In genomic region chr10:3562165-3562564, GRCm38 (mm10) we compare ENCODE assay signal across 15 mouse cellular contexts. TPM values are rescaled to one million over a fixed set of nuclear protein-coding genes. Genes with fewer than 3 reads are reported as not detected.
A peak's percentile ranks its signal among the peaks of the same experiment; 100 is the strongest.
DNase-seq lines count a peak whose midpoint lies in the region; ATAC-seq and TF ChIP-seq lines count a peak whose summit lies in the region.
"Had no signal": no experiment of that assay in that cellular context is flagged by ENCODE, and none has a peak within 500 bp of the region (broad histone marks: within the 10 kb centered on the region; RNA-seq: fewer than 3 reads in every experiment).

No protein-coding gene starts in this region.

- DNase-seq in hindbrain, embryonic 11.5 days (ENCODE audit: low spot score), result peak; percentile 21
- no peak for DNase-seq in hindbrain, embryonic 10.5 days (ENCODE audit: low spot score)
- DNase-seq in midbrain, embryonic 14.5 days, result peak; percentile 14
- no peak for DNase-seq in midbrain, embryonic 11.5 days (ENCODE audit: low spot score, missing footprints)
- no peak for DNase-seq in brain, embryonic 14.5 days (ENCODE audit: low read depth)
- DNase-seq in right cerebral cortex, postnatal 14 days, result no peak
- DNase-seq: right cerebral cortex, postnatal 4 days; thymus, adult 18-20 months had no signal

- H3K27ac ChIP-seq in hindbrain, embryonic 11.5 days (ENCODE audit: low read depth, low read length), result no peak overlapping the region
- H3K27ac ChIP-seq in hindbrain, embryonic 10.5 days, result no peak overlapping the region
- no peak overlapping the region for H3K27ac ChIP-seq in midbrain, embryonic 14.5 days (replicated peaks; ENCODE audit: low read depth, low read length)
- no peak overlapping the region for H3K27ac ChIP-seq in midbrain, embryonic 11.5 days (ENCODE audit: low read depth, low read length)
- H3K27ac ChIP-seq: embryonic facial prominence, embryonic 15.5 days; intestine, embryonic 15.5 days; limb, embryonic 13.5 days; midbrain, embryonic 12.5 days; neural tube, embryonic 13.5 days had no signal

- H3K9ac ChIP-seq in hindbrain, embryonic 11.5 days (ENCODE audit: low read depth, low read length), result no peak overlapping the region
- H3K9ac ChIP-seq in midbrain, embryonic 14.5 days (replicated peaks; ENCODE audit: low read length), result no peak overlapping the region
- no peak overlapping the region for H3K9ac ChIP-seq in midbrain, embryonic 11.5 days (ENCODE audit: low read length)
- H3K9ac ChIP-seq: embryonic facial prominence, embryonic 15.5 days; intestine, embryonic 15.5 days; limb, embryonic 13.5 days; midbrain, embryonic 12.5 days; neural tube, embryonic 13.5 days had no signal

- no peaks in the 10 kb centered on the region for H3K9me3 ChIP-seq in hindbrain, embryonic 11.5 days (ENCODE audit: control insufficient read depth, low read length)
- H3K9me3 ChIP-seq in hindbrain, embryonic 10.5 days, result no peaks in the 10 kb centered on the region
- H3K9me3 ChIP-seq in midbrain, embryonic 14.5 days (ENCODE audit: control insufficient read depth, low read length), result no peaks in the 10 kb centered on the region
- H3K9me3 ChIP-seq in midbrain, embryonic 11.5 days (ENCODE audit: control insufficient read depth, low read length), result no peaks in the 10 kb centered on the region
- H3K9me3 ChIP-seq: embryonic facial prominence, embryonic 15.5 days; limb, embryonic 13.5 days; midbrain, embryonic 12.5 days; neural tube, embryonic 13.5 days had no signal

- no peak overlapping the region for H3K4me2 ChIP-seq in hindbrain, embryonic 11.5 days (replicated peaks; ENCODE audit: low read depth, low read length)
- no peak overlapping the region for H3K4me2 ChIP-seq in midbrain, embryonic 14.5 days (ENCODE audit: low read length)
- H3K4me2 ChIP-seq in midbrain, embryonic 11.5 days, result no peak overlapping the region
- H3K4me2 ChIP-seq: embryonic facial prominence, embryonic 15.5 days; intestine, embryonic 15.5 days; limb, embryonic 13.5 days; midbrain, embryonic 12.5 days; neural tube, embryonic 13.5 days had no signal

- H3K36me3 ChIP-seq in hindbrain, embryonic 11.5 days (ENCODE audit: control insufficient read depth, insufficient read depth, low read length), result no peaks in the 10 kb centered on the region
- no peaks in the 10 kb centered on the region for H3K36me3 ChIP-seq in hindbrain, embryonic 10.5 days
- no peaks in the 10 kb centered on the region for H3K36me3 ChIP-seq in midbrain, embryonic 14.5 days (ENCODE audit: control insufficient read depth, insufficient read depth, low read length)
- no peaks in the 10 kb centered on the region for H3K36me3 ChIP-seq in midbrain, embryonic 11.5 days (ENCODE audit: control insufficient read depth, insufficient read depth, low read length)
- H3K36me3 ChIP-seq: embryonic facial prominence, embryonic 15.5 days; intestine, embryonic 15.5 days; limb, embryonic 13.5 days; midbrain, embryonic 12.5 days; neural tube, embryonic 13.5 days had no signal

- H3K4me1 ChIP-seq in hindbrain, embryonic 11.5 days (replicated peaks; ENCODE audit: control insufficient read depth, insufficient read depth, low read length), result no peaks in the 10 kb centered on the region
- H3K4me1 ChIP-seq in hindbrain, embryonic 10.5 days (replicated peaks), result no peaks in the 10 kb centered on the region
- H3K4me1 ChIP-seq in midbrain, embryonic 14.5 days (ENCODE audit: control insufficient read depth, insufficient read depth, low read length), result no peaks in the 10 kb centered on the region
- no peaks in the 10 kb centered on the region for H3K4me1 ChIP-seq in midbrain, embryonic 11.5 days (ENCODE audit: control insufficient read depth, insufficient read depth, low read length)
- H3K4me1 ChIP-seq: intestine, embryonic 15.5 days; midbrain, embryonic 12.5 days; neural tube, embryonic 13.5 days had no signal

- no peak overlapping the region for H3K4me3 ChIP-seq in hindbrain, embryonic 11.5 days (ENCODE audit: low read depth, low read length)
- no peak overlapping the region for H3K4me3 ChIP-seq in hindbrain, embryonic 10.5 days
- H3K4me3 ChIP-seq in midbrain, embryonic 14.5 days (replicated peaks; ENCODE audit: low read depth, low read length), result no peak overlapping the region
- no peak overlapping the region for H3K4me3 ChIP-seq in midbrain, embryonic 11.5 days (ENCODE audit: low read depth, low read length)
- H3K4me3 ChIP-seq: embryonic facial prominence, embryonic 15.5 days; intestine, embryonic 15.5 days; limb, embryonic 13.5 days; midbrain, embryonic 12.5 days; neural tube, embryonic 13.5 days had no signal

- no peaks in the 10 kb centered on the region for H3K27me3 ChIP-seq in hindbrain, embryonic 11.5 days (ENCODE audit: control insufficient read depth, insufficient read depth, low read length)
- no peaks in the 10 kb centered on the region for H3K27me3 ChIP-seq in hindbrain, embryonic 10.5 days (ENCODE audit: insufficient read depth, poor library complexity, severe bottlenecking)
- H3K27me3 ChIP-seq in midbrain, embryonic 14.5 days (ENCODE audit: control insufficient read depth, insufficient read depth, low read length), result no peaks in the 10 kb centered on the region
- H3K27me3 ChIP-seq in midbrain, embryonic 11.5 days (ENCODE audit: control insufficient read depth, insufficient read depth, low read length), result no peaks in the 10 kb centered on the region
- H3K27me3 ChIP-seq: embryonic facial prominence, embryonic 15.5 days; intestine, embryonic 15.5 days; limb, embryonic 13.5 days; midbrain, embryonic 12.5 days; neural tube, embryonic 13.5 days had no signal

- TF ChIP-seq POLR2A in brain, embryonic 14.5 days (IDR thresholded peaks at IDR 0.05; ENCODE audit: borderline replicate concordance, extremely low read depth, insufficient read depth, insufficient read length, poor library complexity, severe bottlenecking), result no peak

- no peak for ATAC-seq in hindbrain, embryonic 11.5 days (ENCODE audit: low FRiP score)
- ATAC-seq in midbrain, embryonic 14.5 days (ENCODE audit: low FRiP score, low TSS enrichment), result no peak
- no peak for ATAC-seq in midbrain, embryonic 11.5 days (ENCODE audit: low FRiP score)
- no peak for ATAC-seq in activated CD4-positive, CD25-positive, alpha-beta regulatory T cell, adult 4 months
- ATAC-seq: forebrain, embryonic 16.5 days; intestine, embryonic 15.5 days had no signal

- TF ChIP-seq CTCF in brain, embryonic 14.5 days (IDR thresholded peaks at IDR 0.05; ENCODE audit: borderline replicate concordance, extremely low read depth, insufficient read depth, insufficient read length), result peak; percentile 17; the same call in 1 of the 2 replicates

RNA-seq across cellular contexts. Expression of gene Iyd, which starts 22.1 kb away (rescaled TPM):
- polyA plus RNA-seq in hindbrain, embryonic 11.5 days (2014; fragmentation: Nextera tagmentation; extraction: Ambion mirVana), result 0.10 TPM in 1 of 2 replicates, not detected in the other
- not detected in 2 replicates for polyA plus RNA-seq in hindbrain, embryonic 10.5 days (2016; fragmentation: Nextera tagmentation; extraction: Ambion mirVana)
- 0.51 and 0.63 TPM in 2 replicates for polyA plus RNA-seq in midbrain, embryonic 14.5 days (2014; fragmentation: Nextera tagmentation; extraction: Ambion mirVana)
- polyA plus RNA-seq in midbrain, embryonic 11.5 days (2014; fragmentation: Nextera tagmentation; extraction: Ambion mirVana), result not detected in 2 replicates
- 0.20 and 0.30 TPM in 2 replicates for polyA plus RNA-seq in brain, embryonic 14.5 days (2012; rRNA removed)
- polyA plus RNA-seq in activated CD4-positive, CD25-positive, alpha-beta regulatory T cell, adult 4 months (2017; shearing (Covaris generic)), result not detected

Comparison
In these comparisons a context has a peak if more than half of its experiments do, and no peak if none do; other contexts are left out.
1. DNase-seq: peak in hindbrain, embryonic 11.5 days (single experiment) and midbrain, embryonic 14.5 days (single experiment); none in hindbrain, embryonic 10.5 days (single experiment), midbrain, embryonic 11.5 days (single experiment), brain, embryonic 14.5 days (single experiment) and right cerebral cortex, postnatal 14 days (single experiment).